Mouse (Mus musculus): ENCODE data around the gene Dpp6. TPM values are rescaled to one million over a fixed set of nuclear protein-coding genes. Genes with fewer than 3 reads are reported as not detected.

The Dpp6 gene
- total RNA-seq (2015) (not detected in 2 replicates), total RNA-seq (2017) (not detected in 2 replicates)

- no peak for ATAC-seq (replicated peaks; ENCODE audit: poor library complexity)
Measured at GRCm38 (mm10) chr5:26816975-26817941, at the start of gene Dpp6. TSS of gene Dpp6 (plus strand) at chr5:26817203.

- no peak for ATAC-seq (replicated peaks; ENCODE audit: poor library complexity)
Measured at GRCm38 (mm10) chr5:26783955-26784354, 33.0 kb upstream of the Dpp6 start.

GRCm38 (mm10) chr5:26795524-26795923 lies 21.5 kb upstream of the Dpp6 start:
- no peak for ATAC-seq (replicated peaks; ENCODE audit: poor library complexity)

- no peak for ATAC-seq (replicated peaks; ENCODE audit: poor library complexity)
Measured at GRCm38 (mm10) chr5:26835972-26836371, 19.0 kb downstream of the Dpp6 start.

- no peak for ATAC-seq (replicated peaks; ENCODE audit: poor library complexity)
Measured at GRCm38 (mm10) chr5:26841151-26841550, 24.1 kb downstream of the Dpp6 start.

- no peak for ATAC-seq (replicated peaks; ENCODE audit: poor library complexity)
Measured at GRCm38 (mm10) chr5:26854746-26855145, 37.7 kb downstream of the Dpp6 start.

- no peak for ATAC-seq (replicated peaks; ENCODE audit: poor library complexity)
Measured at GRCm38 (mm10) chr5:26875449-26875848, 58.4 kb downstream of the Dpp6 start.

GRCm38 (mm10) chr5:26887496-26887895 lies 70.5 kb downstream of the Dpp6 start:
- ATAC-seq (replicated peaks; ENCODE audit: poor library complexity), result no peak

GRCm38 (mm10) chr5:26888080-26888479 lies 71.1 kb downstream of the Dpp6 start:
- ATAC-seq (replicated peaks; ENCODE audit: poor library complexity), result no peak

GRCm38 (mm10) chr5:26894346-26894745 lies 77.3 kb downstream of the Dpp6 start:
- ATAC-seq (replicated peaks; ENCODE audit: poor library complexity), result no peak

GRCm38 (mm10) chr5:26903786-26904185 lies 86.8 kb downstream of the Dpp6 start:
- ATAC-seq (replicated peaks; ENCODE audit: poor library complexity), result no peak

GRCm38 (mm10) chr5:26904324-26905041 lies 87.5 kb downstream of the Dpp6 start:
- ATAC-seq (replicated peaks; ENCODE audit: poor library complexity), result no peak

- no peak for ATAC-seq (replicated peaks; ENCODE audit: poor library complexity)
Measured at GRCm38 (mm10) chr5:26907151-26907550, 90.1 kb downstream of the Dpp6 start.

GRCm38 (mm10) chr5:26908612-26909011 lies 91.6 kb downstream of the Dpp6 start:
- ATAC-seq (replicated peaks; ENCODE audit: poor library complexity), result no peak

GRCm38 (mm10) chr5:26910353-26910752 lies 93.3 kb downstream of the Dpp6 start:
- no peak for ATAC-seq (replicated peaks; ENCODE audit: poor library complexity)

- no peak for ATAC-seq (replicated peaks; ENCODE audit: poor library complexity)
Measured at GRCm38 (mm10) chr5:26911965-26912364, 95.0 kb downstream of the Dpp6 start.

GRCm38 (mm10) chr5:26918763-26919162 lies 101.8 kb downstream of the Dpp6 start:
- no peak for ATAC-seq (replicated peaks; ENCODE audit: poor library complexity)

- no peak for ATAC-seq (replicated peaks; ENCODE audit: poor library complexity)
Measured at GRCm38 (mm10) chr5:26924552-26924951, 107.5 kb downstream of the Dpp6 start.

- no peak for ATAC-seq (replicated peaks; ENCODE audit: poor library complexity)
Measured at GRCm38 (mm10) chr5:26932413-26933122, 115.6 kb downstream of the Dpp6 start.

GRCm38 (mm10) chr5:26934911-26935310 lies 117.9 kb downstream of the Dpp6 start:
- no peak for ATAC-seq (replicated peaks; ENCODE audit: poor library complexity)

- ATAC-seq (replicated peaks; ENCODE audit: poor library complexity), result no peak
Measured at GRCm38 (mm10) chr5:26941471-26941870, 124.5 kb downstream of the Dpp6 start.
